Mouse (Mus musculus) limb, embryonic 13.5 days (tissue): ENCODE measurements around the gene Kif18b. TPM values are rescaled to one million over a fixed set of nuclear protein-coding genes. Genes with fewer than 3 reads are reported as not detected.

Experiments
- ATAC-seq: fragments of 200-750 bp; cut with Nextera tagmentation; 2 replicates; pipeline ENCODE4 v1.8.0; 2017; ENCODE audit warnings: low read depth, moderate number of reproducible peaks, moderate TSS enrichment; ENCODE audit not compliant: low FRiP score
- H3K27ac ChIP-seq: fragments of 300-500 bp; sonication (generic); 2 replicates; pipeline ENCODE4 v1.5.1; 2015; ENCODE audit warnings: inconsistent platforms, mild to moderate bottlenecking, moderate library complexity
- H3K27me3 ChIP-seq: fragments of 300-500 bp; sonication (generic); 2 replicates; pipeline ENCODE4 v1.6.1; 2015; ENCODE audit warnings: mild to moderate bottlenecking, inconsistent platforms
- H3K36me3 ChIP-seq: fragments of 300-500 bp; sonication (generic); 2 replicates; pipeline ENCODE4 v1.6.1; 2015; ENCODE audit warnings: inconsistent platforms, mild to moderate bottlenecking, moderate library complexity
- H3K4me1 ChIP-seq: fragments of 300-500 bp; sonication (generic); 2 replicates; pipeline ENCODE4 v1.6.1; 2015; ENCODE audit warnings: inconsistent platforms
- H3K4me2 ChIP-seq: fragments of 300-500 bp; sonication (generic); replicated peaks from 2 replicates; pipeline ENCODE4 v1.6.1; 2015; ENCODE audit warnings: inconsistent platforms, mild to moderate bottlenecking, moderate library complexity
- H3K4me3 ChIP-seq: fragments of 300-500 bp; sonication (generic); 2 replicates; pipeline ENCODE4 v1.5.1; 2015; ENCODE audit warnings: moderate library complexity, mild to moderate bottlenecking, inconsistent platforms
- H3K9ac ChIP-seq: fragments of 300-500 bp; sonication (generic); 2 replicates; pipeline ENCODE4 v1.6.1; 2015; ENCODE audit warnings: mild to moderate bottlenecking, inconsistent platforms
- H3K9me3 ChIP-seq: fragments of 300-500 bp; sonication (generic); 2 replicates; pipeline ENCODE4 v1.6.1; 2016; ENCODE audit warnings: inconsistent platforms
- WGBS: fragments of 180-500 bp; shearing (Covaris S2); methylation state at CpG from one replicate; pipeline ENCODE4 v1.1.7; 2015; 5-methylcytosine and 5-hydroxymethylcytosine counted together
- polyA plus RNA-seq: library from polyadenylated mRNA; unstranded; fragments of >200 nt; fragmentation: Nextera tagmentation; extraction: Ambion mirVana; gene quantifications from 2 replicates; pipeline ENCODE4 v1.2.1, GENCODE M21; 2015

The Kif18b gene
- polyA plus RNA-seq, 1 experiment from 2014 or later = 10.8 TPM

DNA sequence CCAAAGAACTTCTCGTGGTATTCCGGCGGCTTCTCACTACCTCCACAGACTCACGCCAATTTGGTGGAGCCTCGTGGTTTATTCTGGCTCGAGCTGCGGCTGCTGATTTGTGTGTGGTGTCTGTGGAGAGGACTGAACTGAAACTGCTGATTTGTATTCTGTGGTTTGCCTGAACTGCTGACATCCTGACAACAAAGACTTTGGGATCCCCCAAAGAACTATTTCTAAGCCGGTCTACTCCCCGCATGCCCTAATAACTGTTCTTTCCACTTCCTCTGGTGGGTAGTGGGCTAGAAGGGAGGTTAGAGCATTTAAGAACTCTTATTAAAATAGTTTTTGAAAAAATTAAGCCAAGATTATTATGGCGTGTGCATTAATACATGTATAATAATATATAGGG lies 5.7 kb upstream of the Kif18b start:
- H3K27me3 ChIP-seq = no peaks in the 10 kb centered on the region; the same call in 1 of the 2 replicates
- no peak for ATAC-seq
- H3K9ac ChIP-seq = no peak overlapping the region
- H3K4me2 ChIP-seq = no peak overlapping the region
- WGBS = 87% methylated on average over 10 of the region's 10 CpGs
- no peaks in the 10 kb centered on the region for H3K36me3 ChIP-seq
- H3K4me1 ChIP-seq = 0 out of 2 replicates have a peak, but pooled peaks cover 1% of the 10 kb centered on the region
- H3K27ac ChIP-seq = no peak overlapping the region
- H3K4me3 ChIP-seq = no peak overlapping the region
- H3K9me3 ChIP-seq = no peaks in the 10 kb centered on the region

DNA sequence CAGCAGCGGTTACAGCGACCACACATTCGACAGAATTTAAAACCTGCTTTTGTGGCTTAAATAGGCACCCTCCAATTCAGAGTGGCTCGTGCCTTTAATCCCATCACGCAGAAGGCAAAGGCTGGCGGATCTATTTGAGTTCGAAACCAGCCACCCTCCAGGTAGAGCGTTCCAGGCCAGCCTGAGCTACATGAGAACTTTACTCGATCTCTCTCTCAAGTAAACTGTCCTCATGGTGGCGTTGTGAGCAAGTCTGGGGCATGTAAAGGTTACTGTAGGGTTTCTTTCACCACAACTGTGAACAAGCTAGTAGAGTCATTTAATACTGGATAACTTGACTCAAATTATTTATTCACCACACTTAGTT lies 410 bp upstream of the Kif18b start:
- peaks cover 33% of the 10 kb centered on the region for H3K4me1 ChIP-seq
- peaks cover 7% of the 10 kb centered on the region; the same call in 1 of the 2 replicates for H3K36me3 ChIP-seq
- H3K9ac ChIP-seq = peak overlapping the region; percentile 75
- no peaks in the 10 kb centered on the region for H3K27me3 ChIP-seq
- peak overlapping the region; percentile 73 for H3K4me3 ChIP-seq
- peak; percentile 29; the same call in 1 of the 2 replicates for ATAC-seq
- H3K9me3 ChIP-seq = no peaks in the 10 kb centered on the region
- peak overlapping the region; percentile 78 for H3K4me2 ChIP-seq
- peak overlapping the region; percentile 88 for H3K27ac ChIP-seq
- WGBS = 3% methylated on average over 10 of the region's 10 CpGs

DNA sequence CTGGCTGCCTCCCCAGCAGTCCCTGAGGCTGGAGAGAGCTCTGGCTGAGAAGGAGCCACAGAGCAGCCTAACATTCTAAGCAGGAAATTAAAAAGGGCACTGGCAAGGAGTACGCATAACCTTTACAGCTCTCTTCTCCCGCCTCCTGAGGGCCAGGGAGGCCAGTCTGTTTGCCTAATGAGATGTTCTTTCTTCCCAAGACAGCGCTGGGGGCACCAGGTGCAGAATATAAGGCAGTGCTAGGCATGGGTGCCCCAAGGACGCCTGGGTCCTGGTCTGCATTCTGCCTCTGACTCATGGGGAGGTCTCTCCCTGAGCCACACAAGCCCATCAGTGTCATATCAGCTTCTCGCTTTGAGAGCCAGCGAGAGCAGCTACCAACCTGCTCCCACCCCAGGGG lies 3.4 kb downstream of the Kif18b start:
- H3K4me2 ChIP-seq = 0 out of 2 replicates have a peak overlapping the region, but pooled peaks have one; percentile 12
- ATAC-seq = no peak
- H3K4me1 ChIP-seq = peaks cover 33% of the 10 kb centered on the region
- H3K27me3 ChIP-seq = no peaks in the 10 kb centered on the region
- no peak overlapping the region for H3K27ac ChIP-seq
- H3K4me3 ChIP-seq = no peak overlapping the region
- H3K9ac ChIP-seq = 0 out of 2 replicates have a peak overlapping the region, but pooled peaks have one; percentile 13
- WGBS = 61% methylated on average over 6 of the region's 6 CpGs
- H3K9me3 ChIP-seq = no peaks in the 10 kb centered on the region
- H3K36me3 ChIP-seq = peaks cover 8% of the 10 kb centered on the region; the same call in 1 of the 2 replicates

GRCm38 (mm10) chr11:102918077-102918476 lies 6.8 kb downstream of the Kif18b start:
- peaks cover 42% of the 10 kb centered on the region for H3K36me3 ChIP-seq
- no peak overlapping the region for H3K4me2 ChIP-seq
- 86% methylated on average over 4 of the region's 4 CpGs for whole genome bisulfite sequencing
- H3K4me3 ChIP-seq = no peak overlapping the region
- no peak overlapping the region for H3K9ac ChIP-seq
- H3K27me3 ChIP-seq = no peaks in the 10 kb centered on the region
- no peaks in the 10 kb centered on the region for H3K9me3 ChIP-seq
- H3K27ac ChIP-seq = no peak overlapping the region
- ATAC-seq = no peak
- H3K4me1 ChIP-seq = peaks cover 22% of the 10 kb centered on the region

- 87% methylated on average over 9 of the region's 9 CpGs for WGBS
- Histone ChIP-seq H3K27ac (no peak overlapping the region), H3K9me3 (no peaks in the 10 kb centered on the region), H3K36me3 (peaks cover 60% of the 10 kb centered on the region), H3K27me3 (no peaks in the 10 kb centered on the region), H3K9ac (no peak overlapping the region), H3K4me3 (no peak overlapping the region), H3K4me1 (no peaks in the 10 kb centered on the region), H3K4me2 (no peak overlapping the region)
- ATAC-seq = no peak
Measured at GRCm38 (mm10) chr11:102915380-102915779, 9.5 kb downstream of the Kif18b start.

- Histone ChIP-seq H3K27me3 (no peaks in the 10 kb centered on the region), H3K9ac (no peak overlapping the region), H3K27ac (no peak overlapping the region), H3K9me3 (no peaks in the 10 kb centered on the region), H3K36me3 (peaks cover 97% of the 10 kb centered on the region), H3K4me1 (no peaks in the 10 kb centered on the region), H3K4me2 (no peak overlapping the region), H3K4me3 (no peak overlapping the region)
- no peak for ATAC-seq
- 75% methylated on average over 7 of the region's 7 CpGs for WGBS
Measured at GRCm38 (mm10) chr11:102911376-102911775, 13.5 kb downstream of the Kif18b start.

GRCm38 (mm10) chr11:102903654-102904053 lies 21.3 kb downstream of the Kif18b start:
- H3K27me3 ChIP-seq = 0 out of 2 replicates have a peak, but pooled peaks cover 4% of the 10 kb centered on the region
- no peaks in the 10 kb centered on the region for H3K4me1 ChIP-seq
- H3K4me3 ChIP-seq = no peak overlapping the region
- 77% methylated on average over 7 of the region's 7 CpGs for WGBS
- H3K4me2 ChIP-seq = no peak overlapping the region
- no peak for ATAC-seq
- H3K36me3 ChIP-seq = peaks cover 39% of the 10 kb centered on the region
- no peak overlapping the region for H3K9ac ChIP-seq
- no peak overlapping the region for H3K27ac ChIP-seq
- H3K9me3 ChIP-seq = no peaks in the 10 kb centered on the region

DNA sequence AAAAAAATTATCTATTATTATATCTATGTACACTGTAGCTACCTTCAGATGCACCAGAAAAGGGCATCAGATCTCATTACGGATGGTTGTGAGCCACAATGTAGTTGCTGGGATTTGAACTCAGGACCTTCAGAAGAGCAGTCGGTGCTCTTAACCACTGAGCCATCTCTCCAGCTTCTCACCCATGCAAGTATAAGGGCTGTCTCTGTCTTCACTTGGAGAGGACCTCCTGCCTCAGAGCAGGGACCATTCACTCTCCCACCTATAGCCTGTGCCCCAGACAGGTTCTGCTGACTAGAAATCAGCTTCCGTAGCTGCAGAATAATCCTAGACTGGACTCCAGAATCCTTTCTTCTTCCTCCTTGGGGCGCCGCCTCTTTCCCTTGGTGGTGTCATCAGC lies 22.8 kb downstream of the Kif18b start:
- Histone ChIP-seq H3K27ac (no peak overlapping the region), H3K9me3 (no peaks in the 10 kb centered on the region), H3K27me3 (0 out of 2 replicates have a peak, but pooled peaks cover 6% of the 10 kb centered on the region), H3K9ac (no peak overlapping the region), H3K4me3 (no peak overlapping the region), H3K4me2 (no peak overlapping the region), H3K36me3 (peaks cover 23% of the 10 kb centered on the region), H3K4me1 (no peaks in the 10 kb centered on the region)
- ATAC-seq = no peak
- 80% methylated on average over 5 of the region's 5 CpGs for WGBS

GRCm38 (mm10) chr11:102901199-102901598 lies 23.7 kb downstream of the Kif18b start:
- Histone ChIP-seq H3K4me1 (no peaks in the 10 kb centered on the region), H3K27ac (no peak overlapping the region), H3K9ac (no peak overlapping the region), H3K4me2 (no peak overlapping the region), H3K9me3 (no peaks in the 10 kb centered on the region), H3K4me3 (no peak overlapping the region), H3K36me3 (peaks cover 14% of the 10 kb centered on the region), H3K27me3 (peaks cover 15% of the 10 kb centered on the region)
- 0 out of 2 replicates have a peak, but pooled peaks have one; percentile 27 for ATAC-seq
- WGBS = 74% methylated on average over 4 of the region's 4 CpGs

DNA sequence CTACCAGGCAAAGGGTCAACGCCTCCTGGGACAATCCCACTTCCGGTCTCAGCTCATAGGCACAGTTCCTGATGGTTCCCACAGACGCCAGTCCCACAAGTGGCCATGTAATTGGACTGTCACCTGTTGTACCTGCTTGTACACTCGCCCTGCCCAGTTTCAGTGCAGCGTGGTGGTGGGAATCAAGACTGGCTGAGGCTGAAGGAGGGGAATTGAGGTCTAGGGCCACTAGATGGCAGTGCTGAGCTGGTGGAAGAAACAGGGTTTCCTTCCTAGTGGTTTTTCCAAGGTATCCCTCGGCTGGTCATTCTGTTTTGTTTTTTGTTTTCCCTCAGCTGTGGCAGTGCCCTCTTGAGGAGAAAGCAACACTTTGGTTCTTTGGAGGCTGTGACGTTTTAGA lies 24.2 kb downstream of the Kif18b start, which contains the start of gene Gfap:
Gene Gfap, minus strand, starts transcription at position 150 of the 400 bp plus-strand sequence.
- H3K27ac ChIP-seq = no peak within 1 kb of the TSS
- peak within 1 kb of the TSS; percentile 35; the same call in 1 of the 2 replicates for H3K9ac ChIP-seq
- WGBS = 12% methylated on average over 7 of the region's 7 CpGs
- H3K4me3 ChIP-seq = no peak within 1 kb of the TSS
- H3K9me3 ChIP-seq = no peaks in the 10 kb centered on the region
- peak; percentile 52 for ATAC-seq
- H3K36me3 ChIP-seq = peaks cover 10% of the 10 kb centered on the region
- no peak within 1 kb of the TSS for H3K4me2 ChIP-seq
- H3K4me1 ChIP-seq = no peaks in the 10 kb centered on the region
- H3K27me3 ChIP-seq = peaks cover 19% of the 10 kb centered on the region

- Histone ChIP-seq H3K9ac (0 out of 2 replicates have a peak overlapping the region, but pooled peaks have one; percentile 39), H3K4me3 (no peak overlapping the region), H3K4me2 (no peak overlapping the region), H3K4me1 (peaks cover 5% of the 10 kb centered on the region; the same call in 1 of the 2 replicates), H3K27ac (no peak overlapping the region), H3K9me3 (no peaks in the 10 kb centered on the region), H3K27me3 (peaks cover 43% of the 10 kb centered on the region), H3K36me3 (no peaks in the 10 kb centered on the region)
- WGBS = 76% methylated on average over 9 of the region's 9 CpGs
- no peak for ATAC-seq
Measured at GRCm38 (mm10) chr11:102898408-102898807, 26.5 kb downstream of the Kif18b start.

DNA sequence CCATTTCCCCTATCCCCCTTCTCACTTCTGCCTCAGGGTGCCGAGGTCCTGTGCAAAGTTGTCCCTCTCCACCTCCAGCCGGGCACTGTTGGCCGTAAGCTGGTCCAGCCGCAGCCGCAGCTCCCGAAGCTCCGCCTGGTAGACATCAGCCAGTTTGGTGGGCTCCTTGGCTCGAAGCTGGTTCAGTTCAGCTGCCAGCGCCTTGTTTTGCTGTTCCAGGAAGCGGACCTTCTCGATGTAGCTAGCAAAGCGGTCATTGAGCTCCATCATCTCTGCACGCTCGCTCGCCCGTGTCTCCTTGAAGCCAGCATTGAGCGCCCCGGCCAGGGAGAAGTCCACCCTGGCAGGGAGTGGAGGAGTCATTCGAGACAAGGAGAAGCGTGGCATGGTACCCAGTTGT lies 28.3 kb downstream of the Kif18b start:
- H3K27ac ChIP-seq = no peak overlapping the region
- H3K36me3 ChIP-seq = no peaks in the 10 kb centered on the region
- H3K4me3 ChIP-seq = no peak overlapping the region
- H3K27me3 ChIP-seq = peaks cover 50% of the 10 kb centered on the region
- 76% methylated on average over 20 of the region's 20 CpGs for WGBS
- no peak overlapping the region for H3K9ac ChIP-seq
- ATAC-seq = no peak
- H3K4me2 ChIP-seq = no peak overlapping the region
- no peaks in the 10 kb centered on the region for H3K9me3 ChIP-seq
- H3K4me1 ChIP-seq = peaks cover 7% of the 10 kb centered on the region; the same call in 1 of the 2 replicates

GRCm38 (mm10) chr11:102895779-102896178 lies 29.1 kb downstream of the Kif18b start:
- WGBS = 77% methylated on average over 9 of the region's 9 CpGs
- no peaks in the 10 kb centered on the region for H3K9me3 ChIP-seq
- H3K27me3 ChIP-seq = peaks cover 54% of the 10 kb centered on the region
- no peak overlapping the region for H3K4me3 ChIP-seq
- no peaks in the 10 kb centered on the region for H3K36me3 ChIP-seq
- no peak overlapping the region for H3K9ac ChIP-seq
- H3K27ac ChIP-seq = no peak overlapping the region
- ATAC-seq = no peak
- peaks cover 7% of the 10 kb centered on the region; the same call in 1 of the 2 replicates for H3K4me1 ChIP-seq
- H3K4me2 ChIP-seq = no peak overlapping the region
